Mouse (Mus musculus): Measurements from ENCODE around the gene Dst.

Gene Dst

DNA sequence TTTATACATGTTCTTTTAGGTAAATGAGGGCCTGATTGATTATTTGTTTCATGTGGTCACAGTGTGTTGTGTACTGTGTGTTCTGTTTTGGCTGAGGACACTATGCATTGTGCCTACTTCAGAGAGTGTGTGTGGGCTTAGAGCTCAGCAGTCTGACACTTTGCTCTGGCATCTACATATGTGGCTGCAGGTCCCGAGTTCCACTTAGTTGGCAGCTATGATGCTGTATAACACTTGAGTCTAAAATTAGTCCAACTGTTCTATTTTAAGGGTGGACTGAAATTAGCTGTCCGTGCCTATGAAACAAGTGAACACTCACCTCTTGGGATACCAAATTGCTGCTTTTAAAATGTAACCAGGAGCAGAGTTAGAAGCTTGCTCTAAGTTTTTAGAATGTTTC lies 113.5 kb downstream of the Dst start:
- intact Hi-C loops (cut with DNase I): no loop called here

DNA sequence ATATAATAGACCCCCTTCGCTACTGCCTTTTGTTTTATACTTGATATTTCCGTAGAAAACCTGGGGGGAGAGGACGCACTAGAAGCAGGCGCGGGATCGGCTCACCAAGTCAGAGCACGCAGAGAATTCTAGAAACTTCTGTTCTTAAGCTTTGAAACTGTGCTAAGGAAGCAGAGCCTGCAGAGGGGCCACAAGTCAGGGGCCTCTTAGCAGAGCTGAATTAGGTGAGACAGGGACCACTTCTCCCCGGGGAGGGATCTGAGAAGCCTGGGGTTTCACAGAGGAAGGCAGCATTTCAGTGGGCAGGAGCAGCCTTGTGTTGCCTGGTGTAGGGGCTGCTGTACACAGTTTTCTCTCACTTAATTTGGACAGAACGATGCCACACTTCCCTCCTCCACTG lies 115.1 kb downstream of the Dst start:
- intact Hi-C loops (cut with DNase I): no loop called here

GRCm38 (mm10) chr1:34025879-34026278 lies 117.9 kb downstream of the Dst start:
- intact Hi-C loops (cut with DNase I): no loop called here

DNA sequence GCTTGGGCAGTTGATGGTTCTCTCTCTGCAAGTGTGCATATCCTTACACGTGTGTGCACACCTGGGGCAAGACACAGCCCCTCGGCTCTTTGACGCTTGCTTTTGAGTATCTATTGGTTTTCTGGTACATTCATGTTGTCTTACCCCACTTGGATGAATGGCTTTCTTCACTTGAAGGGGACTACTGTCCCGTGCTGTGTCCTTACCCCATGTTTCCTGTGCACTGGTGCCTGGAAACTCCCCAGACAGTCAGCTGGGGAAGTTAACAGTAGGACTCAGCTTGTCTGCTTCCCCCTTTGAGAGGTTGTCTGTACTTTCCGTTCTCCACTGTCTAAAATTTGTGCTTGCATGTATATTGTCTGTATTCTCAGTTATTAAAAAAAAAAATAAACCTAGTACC lies 120.7 kb downstream of the Dst start:
- intact Hi-C loops (cut with DNase I): no loop called here

DNA sequence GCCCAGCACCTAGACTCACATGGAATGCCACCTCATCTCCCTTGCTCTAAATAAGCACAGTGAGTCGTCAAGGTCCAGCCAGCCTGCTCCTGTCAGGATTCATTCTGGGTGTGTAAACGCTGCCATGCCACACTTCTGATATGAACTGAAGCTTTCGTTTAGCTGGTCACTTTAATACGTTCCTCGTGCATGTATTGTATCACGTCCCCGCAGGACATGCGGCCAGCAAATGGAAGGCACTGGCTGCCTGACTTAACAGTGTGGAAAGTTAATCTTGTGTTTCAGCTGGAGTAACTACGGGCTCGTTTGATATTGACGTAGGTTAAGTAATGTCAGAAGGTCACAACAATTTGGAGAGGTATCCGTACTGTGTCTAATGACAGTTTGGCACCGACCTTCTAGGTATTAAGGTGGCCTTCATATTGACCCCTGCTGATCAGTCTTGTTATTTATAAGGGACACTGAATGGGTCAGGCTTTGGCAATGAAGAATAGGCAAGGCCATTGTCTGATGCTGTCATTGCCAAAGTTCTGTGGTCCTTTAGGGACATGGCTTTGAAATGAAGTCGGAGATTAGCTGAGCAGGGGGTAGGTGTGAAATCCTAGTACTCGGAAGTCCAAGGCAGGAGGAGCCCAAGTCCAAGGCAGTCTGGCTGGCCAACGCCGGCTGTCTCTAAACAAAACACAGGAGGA lies 122.5 kb downstream of the Dst start:
- intact Hi-C loops (cut with DNase I): no loop called here

DNA sequence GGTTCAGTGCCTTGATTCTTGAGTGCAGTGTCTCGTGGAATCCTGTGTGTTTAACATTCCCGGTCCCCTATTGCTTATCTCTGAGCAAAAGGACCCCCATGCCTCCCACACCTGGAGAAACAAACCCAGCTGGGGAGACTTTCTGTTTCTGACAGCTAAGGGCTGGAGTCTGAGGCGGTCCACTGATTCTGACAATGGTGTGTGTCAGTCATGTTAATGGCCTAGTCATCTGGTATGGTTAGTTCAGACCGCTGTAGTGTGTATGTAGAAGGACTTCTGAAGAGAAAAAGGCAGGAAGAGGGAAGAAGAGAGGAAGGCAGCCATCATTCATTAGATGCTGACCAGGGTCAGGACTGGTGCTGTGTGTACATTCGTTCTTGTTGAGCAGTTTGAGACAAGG lies 125.0 kb downstream of the Dst start:
- intact Hi-C loops (cut with DNase I): no loop called here

- intact Hi-C loops (cut with DNase I): no loop called here
Measured at GRCm38 (mm10) chr1:34033478-34033877, 125.5 kb downstream of the Dst start.

GRCm38 (mm10) chr1:34033958-34034357 lies 125.9 kb downstream of the Dst start:
- intact Hi-C loops (cut with DNase I): no loop called here

- intact Hi-C loops (cut with DNase I): no loop called here
Measured at GRCm38 (mm10) chr1:34036111-34036510, 128.1 kb downstream of the Dst start.

- intact Hi-C loops (cut with DNase I): no loop called here
Measured at GRCm38 (mm10) chr1:34038571-34038970, 130.5 kb downstream of the Dst start.

- intact Hi-C loops (cut with DNase I): loop anchor here (5.0 kb wide), 1 partner anchor 33 kb away; no protein-coding TSS in a partner anchor
Measured at GRCm38 (mm10) chr1:34040049-34040448, 132.0 kb downstream of the Dst start.

- intact Hi-C loops (cut with DNase I): loop anchor here (5.0 kb wide), 1 partner anchor 34 kb away; no protein-coding TSS in a partner anchor
Measured at GRCm38 (mm10) chr1:34040901-34041721, 133.1 kb downstream of the Dst start.

DNA sequence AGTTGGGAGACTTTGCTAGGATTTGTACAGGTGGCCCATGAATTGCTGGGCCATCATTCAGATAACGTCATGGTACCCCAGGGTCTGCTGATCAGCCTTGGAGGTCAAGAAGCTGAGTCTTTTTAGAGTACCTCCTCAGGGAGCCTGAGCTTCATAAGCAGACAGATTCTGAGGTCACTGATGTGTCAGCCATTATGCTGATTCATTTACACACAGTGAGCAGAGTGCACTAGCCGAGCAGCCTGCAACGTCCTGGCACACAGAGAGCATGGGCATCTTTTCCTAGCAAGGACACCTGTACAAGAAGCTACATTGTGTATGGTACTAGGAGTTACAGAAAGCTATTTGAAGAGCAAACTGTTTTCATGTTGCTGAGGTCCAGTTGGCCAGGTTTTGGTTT lies 134.3 kb downstream of the Dst start:
- intact Hi-C loops (cut with DNase I): loop anchor here (5.0 kb wide), 1 partner anchor 35 kb away; no protein-coding TSS in a partner anchor

GRCm38 (mm10) chr1:34043327-34043726 lies 135.3 kb downstream of the Dst start:
- intact Hi-C loops (cut with DNase I): loop anchor here (5.0 kb wide), 1 partner anchor 36 kb away; no protein-coding TSS in a partner anchor

DNA sequence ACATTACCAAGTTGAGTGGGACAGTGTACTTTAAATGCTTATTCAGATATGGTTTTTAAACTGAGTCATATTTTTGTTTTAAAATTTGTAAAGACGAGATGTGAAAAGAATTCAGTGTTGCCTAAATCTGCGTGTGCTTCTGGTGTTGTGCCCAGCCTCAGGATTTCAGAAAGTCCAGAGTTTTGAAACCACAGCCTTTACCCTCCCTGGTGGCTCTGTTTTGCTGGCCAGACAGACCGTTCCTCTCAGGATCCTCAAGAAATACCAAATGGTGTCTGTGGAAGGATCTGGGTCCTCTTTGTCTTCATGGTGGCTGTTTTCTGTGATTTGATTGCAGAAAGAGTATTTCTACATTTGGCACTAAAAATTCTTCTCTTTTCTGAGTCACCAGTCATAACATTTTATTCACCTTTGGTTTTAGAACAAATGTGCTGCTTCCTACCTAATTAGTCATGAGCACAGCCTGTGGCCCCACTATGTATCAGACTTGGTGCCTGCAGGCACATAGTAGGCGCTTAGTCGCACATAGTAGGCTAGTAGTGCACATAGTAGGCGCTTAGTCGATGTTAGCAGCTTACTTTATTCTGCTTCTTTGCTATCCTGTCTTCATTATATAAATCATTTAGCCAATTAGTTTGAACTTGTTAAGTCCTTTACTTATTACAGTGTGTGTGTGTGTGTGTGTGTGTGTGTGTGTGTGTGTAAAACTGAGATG lies 136.0 kb downstream of the Dst start:
- intact Hi-C loops (cut with DNase I): loop anchor here (5.0 kb wide), 1 partner anchor 37 kb away; no protein-coding TSS in a partner anchor

DNA sequence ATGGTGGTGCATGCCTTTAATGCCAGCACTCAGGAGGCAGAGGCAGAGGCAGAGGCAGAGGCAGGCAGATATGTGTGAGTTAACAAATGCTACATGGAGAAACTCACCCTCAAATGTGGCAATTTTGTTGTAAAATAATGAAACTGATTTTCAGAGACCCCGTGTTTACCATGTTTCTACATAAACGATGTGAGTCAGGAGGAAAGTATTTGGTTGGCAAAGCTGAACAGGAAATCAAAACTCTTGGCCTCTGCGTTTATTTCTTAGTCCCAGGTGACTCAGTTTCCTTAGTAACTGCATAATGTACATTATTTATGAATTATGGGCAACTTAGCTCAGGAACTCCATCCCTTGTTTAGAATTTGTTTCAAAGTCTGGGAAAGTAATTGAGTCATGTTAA lies 136.7 kb downstream of the Dst start:
- intact Hi-C loops (cut with DNase I): loop anchor here (5.0 kb wide), 1 partner anchor 37 kb away; no protein-coding TSS in a partner anchor

DNA sequence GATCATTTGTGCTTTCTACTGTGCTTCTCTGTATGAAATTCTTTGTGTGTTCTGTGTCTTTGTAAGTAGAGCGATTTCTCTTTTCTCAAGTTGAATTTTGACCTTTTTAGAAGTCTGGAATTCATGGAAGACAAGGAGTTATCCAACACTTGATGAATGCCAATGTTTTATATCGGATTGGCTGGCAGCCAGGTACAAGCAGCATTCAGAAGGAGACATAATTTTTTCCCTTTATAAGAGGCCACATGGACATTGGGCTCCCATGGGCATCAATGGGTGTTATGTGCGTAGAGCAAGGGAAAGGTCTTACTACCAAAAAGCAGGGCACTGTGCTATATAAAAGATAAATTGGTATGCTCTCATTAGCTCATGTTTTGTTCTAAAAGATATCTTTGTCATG lies 139.3 kb downstream of the Dst start:
- intact Hi-C loops (cut with DNase I): no loop called here

DNA sequence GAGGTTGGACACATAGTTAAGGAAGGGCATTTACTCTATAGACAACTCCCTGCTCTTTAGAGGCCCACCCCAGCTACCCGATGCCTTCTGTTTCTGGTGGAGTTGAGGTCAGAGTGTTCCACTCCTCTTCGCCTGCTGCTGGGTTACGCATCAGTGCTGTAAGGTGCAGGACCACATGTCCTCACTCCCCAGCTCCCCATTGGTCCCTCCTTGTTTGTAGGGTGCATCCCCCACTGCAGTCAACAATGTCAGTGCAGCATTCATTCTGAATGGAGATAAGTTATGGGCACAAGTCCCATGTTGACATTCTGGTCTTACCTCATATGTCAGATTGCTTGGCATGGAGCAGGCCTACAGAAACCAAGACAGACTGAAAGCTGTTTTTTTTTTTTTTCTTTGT lies 143.2 kb downstream of the Dst start:
- intact Hi-C loops (cut with DNase I): no loop called here

GRCm38 (mm10) chr1:34052422-34052821 lies 144.4 kb downstream of the Dst start:
- intact Hi-C loops (cut with DNase I): no loop called here

DNA sequence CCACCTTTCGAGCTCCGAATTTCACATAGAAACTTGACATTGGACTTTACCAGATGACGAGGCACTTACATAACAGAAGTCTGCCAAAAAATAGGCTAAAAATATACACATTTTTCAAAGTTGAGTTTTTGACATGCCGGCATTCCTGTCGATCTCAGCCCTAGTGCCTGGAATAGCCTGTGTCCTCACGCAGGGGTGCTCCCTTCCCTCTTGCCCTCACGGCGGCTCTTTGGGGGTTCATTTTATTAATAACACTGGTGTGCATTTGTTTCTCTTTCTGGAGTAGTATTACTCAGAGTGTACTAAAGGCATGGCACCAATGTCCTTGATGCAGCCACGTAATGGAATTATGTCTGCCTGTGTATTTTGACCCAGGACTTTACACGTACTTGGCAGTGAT lies 146.9 kb downstream of the Dst start:
- intact Hi-C loops (cut with DNase I): no loop called here

- intact Hi-C loops (cut with DNase I): no loop called here
Measured at GRCm38 (mm10) chr1:34056658-34057057, 148.6 kb downstream of the Dst start.

GRCm38 (mm10) chr1:34059231-34059630 lies 151.2 kb downstream of the Dst start:
- intact Hi-C loops (cut with DNase I): no loop called here

All from adrenal gland (tissue).